Mouse (Mus musculus) kidney, adult 2 months (tissue): Measurements from ENCODE around the gene Mbtps1. TPM values are rescaled to one million over a fixed set of nuclear protein-coding genes. Genes with fewer than 3 reads are reported as not detected.

Source experiments
- DNase-seq: peaks from one replicate; pipeline ENCODE4 v3.0.0; 2021
- H3K27ac ChIP-seq: fragments of 200-500 bp; 2 replicates; pipeline ENCODE4 v1.5.1; 2012; ENCODE audit warnings: low read depth, low read length, control low read depth, inconsistent platforms; ENCODE audit not compliant: insufficient read depth
- H3K27me3 ChIP-seq: fragments of 200-500 bp; replicated peaks from 2 replicates; pipeline ENCODE4 v1.6.1; 2012; ENCODE audit warnings: mild to moderate bottlenecking, moderate library complexity, low read length, inconsistent platforms; ENCODE audit not compliant: control insufficient read depth, insufficient read depth
- H3K36me3 ChIP-seq: fragments of 200-500 bp; 2 replicates; pipeline ENCODE4 v1.6.1; 2012; ENCODE audit warnings: mild to moderate bottlenecking, moderate library complexity, low read length, inconsistent platforms; ENCODE audit not compliant: control insufficient read depth, insufficient read depth
- H3K4me1 ChIP-seq: fragments of 200-500 bp; 2 replicates; pipeline ENCODE4 v1.6.1; 2011; ENCODE audit warnings: low read length; ENCODE audit not compliant: control insufficient read depth, insufficient read depth
- H3K4me3 ChIP-seq: fragments of 200-500 bp; 2 replicates; pipeline ENCODE4 v1.5.1; 2011; ENCODE audit warnings: mild to moderate bottlenecking, low read depth, low read length, control low read depth; ENCODE audit not compliant: insufficient read depth
- CTCF ChIP-seq: fragments of 200-500 bp; conservative IDR thresholded peaks from 2 replicates; pipeline ENCODE4 v1.5.1; 2011; ENCODE audit warnings: low read depth, mild to moderate bottlenecking, control low read depth, low read length, moderate library complexity, mixed read lengths; ENCODE audit not compliant: insufficient read depth, insufficient read length
- POLR2A ChIP-seq: fragments of 200-500 bp; IDR thresholded peaks from one replicate; pipeline ENCODE4 v1.6.1; 2011; ENCODE audit warnings: low read depth, low read length, control low read depth
- WGBS: fragments of 180-500 bp; shearing (Covaris S2); methylation state at CpG from one replicate; pipeline ENCODE4 v1.1.7; 2018; 5-methylcytosine and 5-hydroxymethylcytosine counted together
- polyA plus RNA-seq: library from polyadenylated mRNA; depleted of rRNA; stranded (reverse); fragments of >200 nt; gene quantifications from 2 replicates; pipeline ENCODE4 v1.2.3, GENCODE M21; 2012

Gene Mbtps1
- polyA plus RNA-seq, 1 experiment = 58.0 TPM

DNA sequence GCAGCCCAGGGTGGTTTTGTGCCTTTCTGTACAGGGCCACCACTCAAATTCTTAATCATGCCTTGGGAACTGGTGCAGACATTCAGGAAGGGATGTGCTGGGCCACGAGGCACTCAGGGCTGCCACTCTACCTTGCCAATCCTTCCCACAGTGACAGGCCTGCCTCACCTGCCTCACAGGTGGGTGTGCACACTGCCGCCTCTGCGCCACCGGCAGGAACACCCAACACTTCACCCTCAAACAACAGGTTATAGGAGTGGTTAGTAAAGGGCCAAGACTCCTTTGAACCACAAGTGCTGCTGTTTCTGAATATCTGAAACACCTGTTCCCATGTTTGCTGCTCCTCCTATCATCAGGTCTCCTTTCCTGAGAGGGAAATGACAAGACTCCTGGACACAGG, 13.9 kb upstream of the Mbtps1 start:
- DNase-seq = no peak
- no peaks in the 10 kb centered on the region for H3K27me3 ChIP-seq
- TF ChIP-seq CTCF = no peak
- TF ChIP-seq POLR2A = no peak
- H3K4me3 ChIP-seq = no peak overlapping the region
- H3K36me3 ChIP-seq = no peaks in the 10 kb centered on the region
- no peak overlapping the region for H3K27ac ChIP-seq
- WGBS = 90% methylated on average over 4 of the region's 4 CpGs
- peaks cover 5% of the 10 kb centered on the region; the same call in 1 of the 2 replicates for H3K4me1 ChIP-seq

GRCm38 (mm10) chr8:119571135-119571534, 12.6 kb upstream of the Mbtps1 start:
- TF ChIP-seq CTCF = no peak
- TF ChIP-seq POLR2A = no peak
- Histone ChIP-seq H3K36me3 (no peaks in the 10 kb centered on the region), H3K27me3 (no peaks in the 10 kb centered on the region), H3K4me1 (peaks cover 5% of the 10 kb centered on the region; the same call in 1 of the 2 replicates), H3K27ac (no peak overlapping the region), H3K4me3 (no peak overlapping the region)
- no peak for DNase-seq
- 78% methylated on average over 6 of the region's 6 CpGs for WGBS

DNA sequence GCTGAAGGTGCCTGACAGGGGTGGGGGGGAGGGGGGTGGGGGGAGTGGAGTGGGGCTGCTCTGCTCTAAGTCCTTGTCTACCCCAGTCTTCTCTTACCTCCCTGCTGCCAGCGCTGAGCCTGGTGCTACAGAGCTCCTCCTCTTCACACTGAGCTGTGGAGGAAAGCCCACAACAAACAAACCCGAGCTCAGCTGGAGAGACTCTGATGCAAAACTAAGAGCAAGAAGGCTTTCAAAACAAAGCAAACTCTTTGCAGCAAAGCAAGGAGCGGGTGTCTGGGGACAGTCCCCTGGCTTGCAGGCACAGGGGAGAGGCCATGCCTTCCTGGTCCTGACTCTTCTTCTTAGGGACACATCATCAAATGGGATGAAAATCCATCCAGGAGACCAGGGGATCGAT, 11.3 kb upstream of the Mbtps1 start:
- Histone ChIP-seq H3K27ac (no peak overlapping the region), H3K4me1 (peaks cover 5% of the 10 kb centered on the region; the same call in 1 of the 2 replicates), H3K27me3 (no peaks in the 10 kb centered on the region), H3K4me3 (no peak overlapping the region), H3K36me3 (no peaks in the 10 kb centered on the region)
- 71% methylated on average over 4 of the region's 4 CpGs for WGBS
- no peak for DNase-seq
- no peak for TF ChIP-seq POLR2A
- TF ChIP-seq CTCF = no peak

DNA sequence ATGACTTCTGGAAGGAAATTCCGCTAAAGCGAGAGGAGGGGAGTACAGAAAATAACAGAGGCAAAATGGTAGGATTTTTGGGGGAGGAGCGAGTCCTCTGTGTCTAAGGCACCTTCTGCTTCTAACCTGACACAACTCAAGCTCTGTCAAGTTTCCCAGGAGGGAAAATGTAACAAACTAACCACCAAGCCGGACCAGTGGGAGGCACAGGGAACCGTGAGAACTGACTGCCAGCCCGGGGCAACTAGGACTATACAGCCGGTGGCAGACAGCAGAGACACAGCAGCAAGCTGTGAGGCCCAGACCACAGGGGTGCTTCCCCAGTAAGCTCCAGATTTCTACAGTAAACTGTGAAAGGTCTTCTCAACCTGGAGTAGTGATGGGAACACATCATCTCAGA, 10.4 kb upstream of the Mbtps1 start:
- Histone ChIP-seq H3K4me3 (no peak overlapping the region), H3K27me3 (no peaks in the 10 kb centered on the region), H3K4me1 (peaks cover 3% of the 10 kb centered on the region; the same call in 1 of the 2 replicates), H3K27ac (no peak overlapping the region), H3K36me3 (no peaks in the 10 kb centered on the region)
- no peak for TF ChIP-seq CTCF
- TF ChIP-seq POLR2A = no peak
- DNase-seq = no peak
- WGBS = 82% methylated on average over 7 of the region's 7 CpGs

DNA sequence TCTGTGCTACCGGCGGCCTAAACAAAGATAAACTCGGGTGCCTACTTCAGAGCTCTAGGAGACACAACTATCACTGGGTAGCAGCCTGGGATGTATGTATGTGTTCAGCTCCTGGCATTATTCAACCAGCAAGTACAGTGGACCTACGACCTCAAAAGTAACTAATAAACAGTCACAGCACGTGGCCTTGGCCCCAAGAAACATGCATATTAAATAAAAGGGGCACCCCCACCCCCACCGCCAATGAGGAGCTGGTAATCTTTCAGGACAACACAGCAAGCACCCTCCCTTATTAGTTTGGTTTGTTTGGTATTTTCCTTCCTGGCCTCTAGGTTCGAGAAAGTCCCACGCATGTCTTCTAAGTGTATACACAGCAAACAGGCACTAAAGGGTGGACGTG, 9.7 kb upstream of the Mbtps1 start:
- 57% methylated on average over 9 of the region's 9 CpGs for WGBS
- TF ChIP-seq CTCF = no peak
- no peak for TF ChIP-seq POLR2A
- Histone ChIP-seq H3K36me3 (no peaks in the 10 kb centered on the region), H3K27ac (no peak overlapping the region), H3K27me3 (no peaks in the 10 kb centered on the region), H3K4me1 (no peaks in the 10 kb centered on the region), H3K4me3 (no peak overlapping the region)
- DNase-seq = peak; percentile 60

- no peaks in the 10 kb centered on the region for H3K27me3 ChIP-seq
- no peaks in the 10 kb centered on the region for H3K36me3 ChIP-seq
- TF ChIP-seq POLR2A = no peak
- TF ChIP-seq CTCF = no peak
- no peak for DNase-seq
- H3K27ac ChIP-seq = no peak overlapping the region
- H3K4me1 ChIP-seq = no peaks in the 10 kb centered on the region
- 77% methylated on average over 11 of the region's 11 CpGs for WGBS
- no peak overlapping the region for H3K4me3 ChIP-seq
Observed at GRCm38 (mm10) chr8:119566367-119566766, 7.8 kb upstream of the Mbtps1 start.

GRCm38 (mm10) chr8:119563849-119564251, 5.3 kb upstream of the Mbtps1 start:
- Histone ChIP-seq H3K4me3 (no peak overlapping the region), H3K36me3 (no peaks in the 10 kb centered on the region), H3K27ac (no peak overlapping the region), H3K27me3 (no peaks in the 10 kb centered on the region), H3K4me1 (peaks cover 5% of the 10 kb centered on the region; the same call in 1 of the 2 replicates)
- 92% methylated on average over 14 of the region's 14 CpGs for WGBS
- no peak for DNase-seq
- TF ChIP-seq CTCF (no peak), POLR2A (no peak)

DNA sequence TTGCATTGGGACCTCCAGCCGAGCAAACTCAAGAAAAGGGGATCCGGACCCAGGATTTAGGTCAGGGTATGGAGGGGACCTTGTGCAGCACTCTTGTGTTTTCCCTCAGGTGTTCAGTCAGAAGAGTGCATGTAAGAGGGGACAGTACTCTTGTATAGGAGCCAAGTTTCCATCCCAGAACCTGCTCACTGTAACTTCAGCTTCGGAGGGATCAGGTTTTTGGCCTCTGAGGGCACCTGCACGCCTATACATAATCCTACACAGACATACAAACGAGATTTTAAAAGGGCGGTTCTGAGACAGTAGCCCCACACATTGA, 826 bp upstream of the Mbtps1 start:
- WGBS = 87% methylated on average over 6 of the region's 6 CpGs
- Histone ChIP-seq H3K27me3 (no peaks in the 10 kb centered on the region), H3K4me1 (peaks cover 20% of the 10 kb centered on the region; the same call in 1 of the 2 replicates), H3K36me3 (no peaks in the 10 kb centered on the region), H3K4me3 (no peak overlapping the region), H3K27ac (peak overlapping the region; percentile 81)
- no peak for DNase-seq
- TF ChIP-seq CTCF (no peak), POLR2A (no peak)
